Mouse (Mus musculus) E14TG2a.4 (cell line): ENCODE measurements around the gene Eif4g1.

Experiments used
- H3K27me3 ChIP-seq: 2 replicates; pipeline ENCODE4 v1.6.1; 2014; ENCODE audit warnings: low read length, control low read depth; ENCODE audit not compliant: insufficient read depth
- H3K36me3 ChIP-seq: 2 replicates; pipeline ENCODE4 v1.6.1; 2014; ENCODE audit warnings: low read length, control low read depth; ENCODE audit not compliant: insufficient read depth
- H3K4me1 ChIP-seq: replicated peaks from 2 replicates; pipeline ENCODE4 v1.6.1; 2014; ENCODE audit warnings: low read depth, low read length, control low read depth
- H3K4me3 ChIP-seq: replicated peaks from 2 replicates; pipeline ENCODE4 v1.5.1; 2014; ENCODE audit warnings: mild to moderate bottlenecking, low read length
- H3K9me3 ChIP-seq: 2 replicates; pipeline ENCODE4 v1.6.1; 2014; ENCODE audit warnings: low read length, control low read depth
- CTCF ChIP-seq: conservative IDR thresholded peaks from 2 replicates; pipeline ENCODE4 v1.5.1; 2014; ENCODE audit warnings: low read length
- NANOG ChIP-seq: IDR thresholded peaks from 2 replicates; pipeline ENCODE4 v1.6.1; 2014; ENCODE audit warnings: borderline replicate concordance, low read length, mixed read lengths
- POU5F1 ChIP-seq: IDR thresholded peaks from 2 replicates; pipeline ENCODE4 v1.6.1; 2014; ENCODE audit warnings: low read length, borderline replicate concordance

The Eif4g1 gene

DNA sequence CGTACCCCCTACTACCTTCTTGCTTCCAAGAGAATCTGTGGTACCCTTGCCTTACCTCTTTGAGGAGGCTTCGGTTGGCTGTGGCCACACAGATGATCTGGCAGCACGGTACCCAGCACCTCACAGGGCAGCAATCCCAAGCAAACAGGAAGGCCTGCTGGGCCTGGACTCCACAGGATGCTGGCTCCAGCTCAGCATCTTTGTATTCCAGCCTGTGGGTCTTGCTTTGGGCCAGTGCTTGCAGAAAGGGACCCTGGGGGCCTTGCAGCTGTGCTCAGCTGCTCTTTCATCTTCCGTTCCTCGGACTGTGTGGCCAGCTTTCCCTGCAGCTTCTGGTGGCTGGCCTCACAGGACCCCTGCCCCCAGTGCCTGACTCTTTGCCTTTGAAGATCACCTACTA is 31.9 kb downstream of the Eif4g1 start:
- H3K4me3 ChIP-seq: no peak overlapping the region
- TF ChIP-seq CTCF (no peak), POU5F1 (no peak), NANOG (no peak)
- no peaks in the 10 kb centered on the region for H3K9me3 ChIP-seq
- peaks cover 31% of the 10 kb centered on the region for H3K36me3 ChIP-seq
- H3K4me1 ChIP-seq: peaks cover 73% of the 10 kb centered on the region
- peaks cover 21% of the 10 kb centered on the region for H3K27me3 ChIP-seq

DNA sequence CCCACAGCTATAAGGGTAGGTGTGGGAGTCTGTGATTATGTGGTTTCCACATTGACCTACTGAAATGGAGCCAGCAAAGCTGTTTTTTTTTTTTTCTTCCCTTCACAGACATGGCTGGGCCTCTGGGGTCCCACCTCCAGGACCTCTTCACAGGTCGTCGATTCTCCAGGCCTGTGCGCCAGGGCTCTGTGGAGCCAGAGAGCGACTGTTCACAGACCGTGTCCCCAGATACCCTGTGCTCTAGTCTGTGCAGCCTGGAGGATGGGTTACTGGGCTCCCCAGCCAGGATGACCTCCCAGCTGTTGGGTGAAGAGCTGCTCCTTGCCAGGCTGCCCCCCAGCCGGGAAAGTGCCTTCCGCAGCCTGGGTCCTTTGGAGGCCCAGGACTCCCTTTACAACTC is 33.2 kb downstream of the Eif4g1 start:
- H3K9me3 ChIP-seq: no peaks in the 10 kb centered on the region
- H3K36me3 ChIP-seq: peaks cover 44% of the 10 kb centered on the region
- TF ChIP-seq POU5F1 (no peak), CTCF (no peak)
- peaks cover 8% of the 10 kb centered on the region for H3K27me3 ChIP-seq
- H3K4me1 ChIP-seq: peaks cover 75% of the 10 kb centered on the region
- peak overlapping the region; percentile 82 for H3K4me3 ChIP-seq

DNA sequence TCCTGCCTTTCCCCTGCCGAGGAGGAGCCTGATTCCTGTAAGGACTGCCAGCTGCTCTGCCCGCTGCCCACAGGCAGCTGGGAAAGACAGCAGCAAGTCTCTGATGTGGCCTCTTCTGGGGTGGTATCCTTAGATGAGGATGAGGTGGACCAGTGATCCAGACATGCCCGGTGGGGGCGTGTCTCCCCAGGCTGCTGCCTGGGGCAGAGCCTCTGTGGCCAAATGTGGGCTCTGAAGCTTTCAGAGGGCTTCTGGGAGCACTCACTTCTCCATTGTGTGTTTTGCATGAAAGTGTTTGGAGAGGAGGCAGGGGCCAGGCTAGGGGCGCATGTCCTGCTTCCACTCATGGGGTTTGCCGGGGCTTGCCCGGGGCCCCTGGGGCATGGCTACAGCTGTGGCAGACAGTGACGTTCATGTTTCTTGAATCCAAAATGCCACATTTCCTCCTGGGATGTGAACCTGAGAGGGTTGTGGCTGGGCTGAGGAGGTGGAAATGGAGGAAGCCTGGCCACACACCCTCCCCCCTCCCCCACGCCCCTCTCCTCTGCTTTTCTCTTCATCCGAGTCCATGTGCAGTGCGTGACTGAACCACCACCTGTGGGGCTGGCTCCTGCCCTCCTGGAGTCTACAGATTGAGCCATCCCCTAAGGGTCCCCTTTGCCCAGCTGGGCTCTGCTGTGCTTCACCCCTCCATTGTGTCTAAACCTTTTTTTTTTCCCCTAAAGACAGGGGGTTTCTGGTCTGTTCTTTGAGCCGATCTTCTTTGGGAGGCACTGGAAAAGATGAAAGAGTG is 33.8 kb downstream of the Eif4g1 start:
- Histone ChIP-seq H3K4me1 (peaks cover 78% of the 10 kb centered on the region), H3K9me3 (no peaks in the 10 kb centered on the region), H3K27me3 (0 out of 2 replicates have a peak, but pooled peaks cover 3% of the 10 kb centered on the region), H3K4me3 (peak overlapping the region; percentile 82), H3K36me3 (peaks cover 50% of the 10 kb centered on the region)
- no peak for TF ChIP-seq POU5F1
- TF ChIP-seq CTCF: no peak
- no peak for TF ChIP-seq NANOG

DNA sequence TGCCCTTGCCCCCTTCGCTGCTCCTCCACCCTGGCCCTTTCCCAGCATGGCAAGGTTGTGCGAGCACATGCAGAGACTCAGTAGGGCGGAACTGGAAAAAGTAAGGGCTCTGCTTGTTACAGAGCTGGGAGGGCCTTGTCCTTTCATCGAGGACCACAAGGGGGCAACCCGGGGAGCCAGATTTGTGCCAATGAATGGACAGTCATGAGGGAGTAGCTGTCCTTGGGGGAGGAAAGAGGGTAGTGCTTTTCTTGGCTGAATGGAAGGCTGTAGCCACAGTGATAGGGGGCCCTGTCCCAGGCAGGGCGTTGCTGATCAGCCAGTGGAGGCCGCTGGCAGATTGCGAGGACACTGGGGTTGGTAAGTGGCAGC is 34.4 kb downstream of the Eif4g1 start:
- no peak for TF ChIP-seq NANOG
- TF ChIP-seq CTCF: peak; percentile 88
- H3K9me3 ChIP-seq: no peaks in the 10 kb centered on the region
- peaks cover 83% of the 10 kb centered on the region for H3K4me1 ChIP-seq

DNA sequence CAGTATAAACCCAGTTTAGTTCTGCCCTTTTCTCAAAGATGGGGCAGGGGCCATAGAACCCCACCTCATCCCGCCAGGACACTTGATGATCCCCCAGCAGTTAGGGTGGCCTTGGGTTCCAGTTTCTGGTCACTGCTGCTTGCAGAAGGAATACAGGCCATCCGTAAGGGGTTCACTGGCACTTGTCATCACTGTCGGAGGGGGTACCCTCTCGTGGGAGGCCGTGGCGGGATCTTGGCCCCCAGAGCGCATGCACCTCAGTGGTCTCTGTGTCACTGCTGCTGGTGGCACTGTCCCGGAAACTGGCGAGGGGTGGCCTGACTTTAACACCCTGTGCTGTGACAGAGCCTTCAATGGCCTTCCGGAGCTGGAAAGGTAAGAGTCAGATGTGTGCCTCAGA is 35.0 kb downstream of the Eif4g1 start:
- peaks cover 89% of the 10 kb centered on the region for H3K4me1 ChIP-seq
- H3K27me3 ChIP-seq: no peaks in the 10 kb centered on the region
- H3K36me3 ChIP-seq: peaks cover 62% of the 10 kb centered on the region
- H3K9me3 ChIP-seq: no peaks in the 10 kb centered on the region
- no peak overlapping the region; the same call in 1 of the 2 replicates for H3K4me3 ChIP-seq
- TF ChIP-seq POU5F1: no peak
- TF ChIP-seq CTCF: no peak
- TF ChIP-seq NANOG: no peak

More for the DNA sequence above, 34.4 kb downstream of the Eif4g1 start:
- Histone ChIP-seq H3K36me3 (peaks cover 56% of the 10 kb centered on the region), H3K4me3 (peak overlapping the region; percentile 82), H3K27me3 (0 out of 2 replicates have a peak, but pooled peaks cover under 1% of the 10 kb centered on the region)

DNA sequence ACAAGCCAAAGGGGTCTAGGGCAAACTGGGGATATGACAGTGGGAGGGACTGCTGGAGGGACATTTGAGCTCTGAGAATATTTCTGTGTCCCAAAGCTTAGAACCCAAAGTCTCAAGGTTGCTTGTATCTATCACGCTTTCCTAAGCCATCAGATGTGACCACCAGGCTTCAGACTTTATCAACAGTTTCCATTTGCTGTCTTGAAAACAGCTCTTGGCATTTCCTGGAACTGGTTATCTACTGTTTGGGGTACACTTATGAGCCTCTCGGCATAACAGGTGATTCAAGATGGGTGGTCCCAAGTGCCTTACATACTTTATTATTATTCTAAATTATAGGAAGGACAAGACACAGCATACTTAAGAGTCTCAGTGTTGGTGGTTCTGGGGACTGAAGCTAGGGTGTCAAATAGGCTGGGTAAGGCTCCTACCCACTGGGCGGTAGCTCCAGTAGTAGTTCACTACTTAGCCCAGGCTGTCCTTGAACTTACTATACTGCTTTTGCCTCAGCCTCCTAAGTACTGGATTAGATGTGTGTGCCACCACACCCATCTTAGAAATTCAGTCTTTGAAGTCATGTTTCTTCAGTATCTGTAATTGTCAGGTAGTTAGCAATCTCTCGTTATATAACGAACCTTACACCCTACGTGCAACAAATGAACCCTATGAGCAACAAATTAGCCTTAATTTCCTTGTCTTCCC is 35.7 kb downstream of the Eif4g1 start:
- no peak overlapping the region for H3K4me3 ChIP-seq
- no peak for TF ChIP-seq CTCF
- no peak for TF ChIP-seq POU5F1
- no peak for TF ChIP-seq NANOG
- H3K27me3 ChIP-seq: no peaks in the 10 kb centered on the region
- H3K9me3 ChIP-seq: no peaks in the 10 kb centered on the region
- H3K4me1 ChIP-seq: peaks cover 97% of the 10 kb centered on the region
- peaks cover 69% of the 10 kb centered on the region for H3K36me3 ChIP-seq

DNA sequence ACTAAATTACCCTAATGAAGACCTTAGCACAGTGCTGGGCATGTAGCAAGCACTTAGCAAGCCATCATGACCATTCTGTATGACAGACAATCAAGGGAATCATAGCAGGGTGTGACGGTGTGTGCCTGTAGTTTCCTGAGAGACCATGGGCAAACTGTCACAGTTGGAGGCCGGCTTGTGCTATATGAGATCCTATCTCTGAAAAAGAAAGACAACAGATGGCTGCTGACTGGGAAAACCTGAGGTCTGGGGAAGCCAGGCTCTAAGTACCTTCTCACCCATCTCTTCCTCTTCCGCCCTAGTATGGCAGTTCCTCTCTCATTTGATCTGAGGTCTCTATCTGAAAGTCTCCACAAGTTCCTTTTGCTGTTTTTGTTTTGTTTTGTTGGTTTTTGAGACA is 37.7 kb downstream of the Eif4g1 start:
- H3K4me3 ChIP-seq: no peak overlapping the region
- H3K4me1 ChIP-seq: peaks cover 91% of the 10 kb centered on the region
- peaks cover 16% of the 10 kb centered on the region for H3K9me3 ChIP-seq
- TF ChIP-seq NANOG (no peak), POU5F1 (no peak), CTCF (no peak)
- peaks cover 82% of the 10 kb centered on the region for H3K36me3 ChIP-seq
- no peaks in the 10 kb centered on the region for H3K27me3 ChIP-seq

DNA sequence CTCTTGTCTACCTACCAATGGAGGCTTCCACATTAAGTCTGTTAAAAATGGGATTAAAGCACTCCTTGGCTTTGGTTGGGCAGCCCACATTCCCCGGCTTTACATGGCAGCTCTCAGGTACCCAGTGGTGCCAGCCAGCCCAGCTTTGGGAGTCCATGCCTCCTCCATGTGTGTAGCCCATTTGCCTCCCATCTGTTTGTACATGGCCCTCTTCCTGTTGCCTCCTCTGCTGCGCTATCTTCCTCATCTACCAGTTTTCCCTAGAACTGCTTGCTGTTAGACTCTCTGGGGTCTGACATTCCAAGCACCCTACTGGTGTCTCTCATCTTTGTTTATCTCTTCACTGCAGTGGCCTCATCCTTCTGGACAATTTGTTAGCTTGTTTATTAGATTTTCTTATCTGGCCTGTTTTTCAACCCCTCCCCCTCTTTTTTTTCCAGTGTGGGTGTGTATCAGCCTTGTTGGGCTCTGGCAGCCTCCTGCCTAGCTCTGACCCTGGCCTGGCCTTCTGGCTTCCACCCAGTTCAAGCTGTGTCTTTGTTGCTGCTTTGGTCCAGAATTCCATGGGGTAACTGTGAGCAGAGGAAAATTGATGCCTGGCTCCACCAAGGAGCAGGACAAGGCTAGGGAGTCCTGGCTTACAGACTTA is 38.4 kb downstream of the Eif4g1 start:
- Histone ChIP-seq H3K27me3 (no peaks in the 10 kb centered on the region), H3K4me1 (peaks cover 85% of the 10 kb centered on the region), H3K9me3 (peaks cover 24% of the 10 kb centered on the region), H3K36me3 (peaks cover 90% of the 10 kb centered on the region), H3K4me3 (peak overlapping the region; percentile 13)
- TF ChIP-seq CTCF: no peak
- no peak for TF ChIP-seq NANOG
- TF ChIP-seq POU5F1: no peak
